Mouse (Mus musculus): ENCODE measurements around the gene Ifi203.
"Not testable (repeated sequence)": the region's sequence is repeated elsewhere in the genome, so short reads cannot be mapped to it uniquely, and the experiment has no call there.

Ifi203 gene

DNA sequence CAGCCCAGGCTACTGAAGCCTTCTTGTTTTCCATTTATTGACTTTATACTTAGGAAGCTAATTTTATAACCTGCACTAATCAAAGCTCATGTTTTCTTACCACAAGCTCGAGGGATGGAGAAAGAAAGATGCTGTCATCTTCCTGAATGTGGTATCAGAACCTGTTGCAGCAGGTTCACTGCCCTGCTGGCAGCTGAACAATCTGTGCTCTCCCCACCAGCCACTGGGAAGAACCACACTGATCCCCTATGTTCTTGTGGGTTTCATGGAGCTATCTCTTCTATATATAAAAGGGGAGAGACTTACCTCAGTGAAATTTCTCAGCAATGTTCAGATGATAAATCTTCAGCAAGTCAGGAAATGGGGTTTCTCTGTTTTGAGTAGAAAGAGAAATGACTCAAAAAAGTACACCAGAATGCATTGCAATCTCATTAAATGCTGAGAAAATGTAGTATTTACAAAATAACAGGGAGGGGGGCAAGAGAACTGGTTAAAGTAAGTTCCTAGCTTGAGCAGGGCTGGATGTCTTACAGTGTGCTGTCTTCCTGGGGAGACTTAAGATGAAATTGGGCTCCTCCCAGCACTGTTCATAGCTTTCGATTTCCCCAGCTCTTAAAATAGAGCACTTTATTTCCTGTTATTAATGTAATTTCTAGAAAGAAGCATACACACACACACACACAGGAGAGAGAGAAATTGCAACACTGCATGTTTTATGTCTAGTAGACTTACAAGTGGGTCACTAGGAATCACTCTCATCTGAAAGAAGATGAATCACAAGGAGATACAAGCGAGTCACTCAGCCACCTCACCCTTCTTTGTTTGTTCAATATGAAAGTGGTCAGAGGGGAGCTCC is at the start of gene Ifi203, which contains the start of gene Mndal:
Gene Ifi203, minus strand, starts transcription at position 749 of the 856 bp plus-strand sequence.
Gene Mndal, minus strand, starts transcription at position 568 of the 856 bp plus-strand sequence.
- in situ Hi-C loops (cut with MseI, MboI), result not testable (repeated sequence)

DNA sequence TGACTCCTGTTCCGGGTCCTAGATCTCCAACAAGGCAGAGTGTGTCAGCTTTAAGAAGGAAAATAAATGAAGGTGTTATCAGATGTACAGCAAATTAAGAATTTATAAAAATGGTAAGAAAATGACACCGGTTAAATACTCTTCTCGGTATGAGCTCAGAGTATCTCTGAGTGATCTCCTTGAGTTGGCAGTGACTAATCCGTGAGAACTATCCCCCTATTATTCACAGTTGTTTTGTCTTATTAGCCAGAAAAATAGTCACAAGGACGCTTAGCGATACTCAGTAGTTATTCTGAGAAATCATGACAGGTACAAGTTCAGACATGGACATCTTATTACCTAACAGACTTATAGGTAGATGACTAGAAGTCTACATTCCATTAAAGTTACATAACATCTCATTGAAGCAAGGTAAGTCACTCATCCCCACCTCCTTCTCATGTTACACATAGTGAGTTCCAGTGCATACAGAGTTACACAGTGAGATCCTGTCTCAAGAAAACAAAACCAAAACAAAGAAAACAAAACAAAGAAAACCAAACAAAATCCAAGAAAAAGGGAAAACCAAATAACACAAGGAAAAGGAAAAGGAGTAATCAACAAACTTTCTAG is 40.3 kb upstream of the Ifi203 start, which contains the start of gene Ifi202b:
Gene Ifi202b, minus strand, starts transcription at position 51 of the 612 bp plus-strand sequence.
- in situ Hi-C loops (cut with MseI, MboI), result not testable (repeated sequence)

DNA sequence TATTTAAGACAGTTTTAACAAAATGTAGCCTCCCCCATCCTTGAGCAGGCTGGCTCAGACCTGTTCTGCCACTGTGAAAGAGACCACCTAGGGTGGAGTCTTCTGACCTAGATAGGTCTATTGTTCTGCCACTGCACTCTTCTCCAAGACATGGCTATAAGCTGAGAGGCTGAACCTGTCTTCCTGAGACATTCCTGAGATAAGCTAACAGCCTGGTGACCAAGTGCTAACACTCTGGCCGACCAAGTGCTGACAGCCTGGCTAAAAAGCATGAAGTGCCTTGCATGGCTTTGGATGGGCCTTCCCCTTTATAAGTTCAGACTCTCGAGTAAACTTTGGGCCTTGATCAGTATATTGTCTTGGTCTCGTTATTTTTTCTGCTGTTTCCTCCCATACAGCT is 38.6 kb upstream of the Ifi203 start:
- in situ Hi-C loops (cut with MseI, MboI), result not testable (repeated sequence)

DNA sequence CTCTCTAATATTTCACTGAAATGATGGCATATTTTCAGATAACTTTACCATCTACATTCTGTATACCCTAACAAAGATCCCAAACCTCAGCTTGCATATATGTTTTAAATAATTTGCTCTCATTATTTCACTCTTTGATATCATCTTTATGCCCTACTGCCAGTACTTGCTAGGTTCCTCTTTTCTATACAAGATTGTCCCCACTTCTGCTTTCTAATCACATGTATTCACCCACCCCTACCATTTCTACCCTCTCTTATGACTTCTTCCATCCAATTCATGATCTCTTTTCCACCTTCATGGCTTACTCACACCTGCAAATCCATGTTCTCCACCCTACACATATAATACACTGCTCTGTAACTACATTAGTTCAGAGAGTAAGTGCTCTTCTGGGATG is 35.1 kb upstream of the Ifi203 start:
- in situ Hi-C loops (cut with MseI, MboI), result no loop called here

DNA sequence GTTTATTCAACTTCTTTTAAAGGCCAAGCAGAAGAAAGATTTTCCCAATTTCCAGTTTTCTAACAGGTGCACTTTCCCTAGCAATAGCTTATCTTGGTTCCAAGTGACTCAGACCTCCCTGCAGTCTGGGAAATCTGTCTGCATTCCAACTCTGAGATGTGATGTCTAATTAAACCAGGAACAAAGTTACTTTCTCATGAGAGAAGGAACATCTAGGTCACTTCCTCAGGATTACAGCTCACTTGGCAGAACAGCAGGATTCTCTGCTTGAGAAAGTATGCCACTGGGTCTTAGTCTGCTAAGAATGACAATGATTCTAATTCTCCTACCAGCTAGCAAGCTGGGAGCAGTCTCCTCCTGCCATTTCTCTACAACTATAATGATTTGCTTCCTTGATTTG is 30.6 kb upstream of the Ifi203 start:
- in situ Hi-C loops (cut with MseI, MboI), result no loop called here

DNA sequence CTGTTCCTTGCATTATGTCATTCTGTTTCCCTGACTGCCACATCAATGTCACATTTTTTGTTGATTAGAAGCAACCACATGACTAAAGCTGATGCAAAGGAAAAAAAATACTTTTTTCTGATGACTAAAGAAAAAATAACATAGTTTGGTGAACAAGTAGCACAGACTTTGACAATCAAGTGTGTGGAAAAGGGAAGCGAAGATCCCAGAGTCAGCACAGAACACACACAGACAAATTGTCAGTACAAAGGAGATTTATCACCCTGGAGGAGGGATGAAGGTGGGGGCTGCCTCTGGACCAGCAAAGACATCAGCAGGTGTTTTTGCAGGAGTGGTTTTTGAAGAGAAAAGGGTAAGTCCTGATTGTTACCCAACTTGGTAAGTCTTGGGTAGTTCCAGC is 19.0 kb upstream of the Ifi203 start:
- in situ Hi-C loops (cut with MseI, MboI), result not testable (repeated sequence)

DNA sequence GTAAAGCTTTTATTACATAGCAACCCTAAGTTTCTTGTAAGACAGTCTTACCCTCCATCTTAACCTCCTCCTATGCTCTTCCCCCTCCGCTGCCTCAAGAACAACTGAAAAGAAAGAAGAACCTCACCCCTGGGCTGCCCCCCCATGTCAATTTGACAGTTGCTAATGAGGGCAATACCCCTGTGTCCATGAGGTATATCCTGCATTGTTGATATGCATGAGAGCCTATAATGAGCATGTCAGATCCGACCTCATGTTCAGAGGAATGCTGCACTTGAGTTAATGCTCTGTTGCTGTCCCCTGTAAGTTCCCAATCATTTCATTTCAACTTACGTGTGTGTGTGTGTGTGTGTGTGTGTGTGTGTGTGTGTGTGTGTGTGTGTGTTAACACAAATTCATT is 17.5 kb upstream of the Ifi203 start:
- in situ Hi-C loops (cut with MseI, MboI), result not testable (repeated sequence)

DNA sequence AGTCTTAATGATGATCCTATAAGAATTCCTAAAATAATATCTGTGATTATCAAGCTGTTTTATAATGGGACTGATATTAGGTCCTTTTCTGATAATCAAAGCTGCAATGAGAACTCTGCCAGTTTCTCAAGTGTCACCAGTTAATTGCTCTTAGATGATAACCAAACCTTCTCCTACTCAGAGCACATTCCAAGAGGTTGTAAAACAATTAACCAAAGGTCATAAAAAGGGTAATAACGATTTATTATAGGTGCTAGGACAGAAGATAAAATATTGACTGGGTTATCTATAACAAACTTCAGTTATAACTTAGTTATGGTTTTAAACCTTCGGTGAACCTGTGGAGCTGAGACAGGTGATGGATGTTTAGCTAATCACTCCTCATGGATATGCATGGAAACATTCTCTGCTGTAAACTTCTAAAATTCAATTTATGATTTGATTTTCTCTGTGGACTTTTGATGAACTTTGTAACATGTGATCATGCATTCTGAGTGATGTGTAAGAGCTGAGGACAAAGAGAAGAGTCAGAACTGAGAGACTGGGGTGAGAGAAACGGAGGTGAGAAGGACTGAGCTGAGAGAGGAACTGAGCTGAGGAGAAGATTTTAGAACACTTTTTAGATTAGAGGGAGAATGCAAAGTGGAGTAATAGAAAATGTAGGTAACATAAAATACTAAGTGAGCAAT is 13.5 kb upstream of the Ifi203 start:
- in situ Hi-C loops (cut with MseI, MboI), result not testable (repeated sequence)

DNA sequence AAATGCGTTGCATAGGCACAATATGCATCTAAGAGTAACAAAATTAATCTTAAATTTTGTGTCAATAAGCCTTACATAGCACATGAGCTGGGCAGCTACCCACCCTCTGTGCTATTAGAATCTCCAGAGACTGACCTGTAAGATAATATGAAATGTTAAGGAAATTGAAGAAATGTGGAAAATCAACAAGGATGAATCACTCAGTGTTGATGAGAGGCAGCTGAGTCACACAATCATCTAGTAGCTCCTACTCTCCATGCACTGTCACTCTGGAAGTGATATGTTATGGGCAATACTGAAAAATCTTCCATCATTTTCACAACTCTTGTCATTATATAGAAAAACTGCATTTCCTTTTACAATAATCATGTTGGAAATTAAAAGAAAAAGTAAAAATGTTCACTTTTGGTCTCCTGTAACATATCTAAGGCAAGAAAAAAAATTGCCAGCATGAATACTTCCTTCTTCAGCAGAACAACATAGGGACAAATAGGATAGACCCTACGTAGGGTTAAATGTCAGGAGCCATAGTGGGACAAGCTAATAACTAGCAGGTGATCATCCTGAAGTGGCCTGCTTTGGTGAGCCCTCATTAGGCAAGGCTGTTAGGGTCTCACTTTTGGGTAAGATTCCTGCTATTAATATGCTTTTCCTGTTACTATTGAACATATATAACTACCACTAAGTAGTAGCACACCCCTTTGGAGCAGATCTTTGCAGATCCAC is 12.8 kb upstream of the Ifi203 start:
- in situ Hi-C loops (cut with MseI, MboI), result no loop called here

DNA sequence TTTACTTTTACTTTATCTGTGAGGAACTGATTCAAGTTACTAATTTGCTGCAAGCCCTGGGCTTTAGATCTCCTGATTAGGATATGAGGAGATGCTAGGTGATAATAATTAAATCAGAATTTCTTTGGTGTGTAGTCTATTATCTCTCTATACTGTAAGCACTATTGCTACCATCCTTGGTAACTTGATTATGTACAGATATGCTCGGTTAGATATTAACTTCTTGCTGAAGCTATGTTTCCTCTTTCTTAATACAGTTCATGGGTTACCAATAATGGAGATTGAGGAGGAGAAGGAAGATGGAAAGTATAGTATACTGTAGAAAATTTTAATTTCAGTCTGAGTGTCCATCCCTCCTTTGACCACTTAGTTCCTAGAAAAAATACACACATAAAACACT is 11.1 kb upstream of the Ifi203 start:
- in situ Hi-C loops (cut with MseI, MboI), result no loop called here

DNA sequence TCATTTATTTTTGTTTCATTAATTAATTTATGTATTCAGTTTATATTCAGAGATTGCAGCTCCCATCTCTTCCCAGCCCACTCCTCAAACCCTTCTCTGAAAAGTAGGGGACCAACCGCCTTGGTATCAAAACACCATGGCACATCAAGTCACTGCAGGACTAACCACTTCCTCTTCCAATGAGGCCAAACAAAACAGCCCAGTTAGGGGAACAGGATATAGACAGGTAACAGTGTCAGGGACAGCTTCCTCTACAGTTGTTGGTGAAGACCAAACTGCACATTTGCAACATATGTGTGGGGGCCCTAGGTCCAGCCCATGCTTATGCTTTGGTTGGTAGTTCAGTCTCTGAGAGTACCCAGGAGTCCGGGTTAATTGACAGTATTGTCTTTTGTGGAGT is 6.6 kb upstream of the Ifi203 start:
- in situ Hi-C loops (cut with MseI, MboI), result not testable (repeated sequence)

DNA sequence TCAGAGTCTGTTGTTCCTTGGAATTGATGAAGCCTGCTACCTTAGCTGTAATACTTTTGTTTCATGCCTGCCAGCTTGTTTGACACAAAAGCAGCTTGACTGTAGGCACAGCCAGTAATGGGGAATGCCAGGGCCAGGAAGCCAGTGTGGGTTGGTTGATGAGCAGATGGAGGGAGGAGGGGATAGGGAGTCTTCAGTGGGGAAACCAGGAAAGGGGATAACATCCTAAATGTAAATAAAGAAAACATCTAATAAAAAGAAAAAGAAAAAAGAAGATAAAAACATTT is 251 bp upstream of the Ifi203 start:
- in situ Hi-C loops (cut with MseI, MboI), result not testable (repeated sequence)

DNA sequence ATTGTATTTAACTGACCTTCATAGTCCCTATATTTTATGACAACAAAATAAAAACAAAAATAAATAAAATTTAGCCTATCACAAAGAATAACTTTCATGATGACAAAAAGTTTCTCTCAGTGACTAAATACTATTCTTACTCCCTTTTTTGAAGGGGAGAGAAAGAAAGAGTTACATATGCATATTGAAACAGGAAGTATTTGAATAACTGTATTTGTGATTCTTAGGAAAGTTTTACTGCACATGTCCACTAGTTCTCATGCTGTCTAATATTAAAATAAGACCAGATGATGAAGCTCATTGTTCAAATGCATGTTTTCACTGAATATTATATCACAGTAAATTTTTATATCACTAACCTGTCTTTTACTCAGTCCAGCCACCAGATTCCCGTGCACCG is 950 bp downstream of the Ifi203 start:
- in situ Hi-C loops (cut with MseI, MboI), result not testable (repeated sequence)

DNA sequence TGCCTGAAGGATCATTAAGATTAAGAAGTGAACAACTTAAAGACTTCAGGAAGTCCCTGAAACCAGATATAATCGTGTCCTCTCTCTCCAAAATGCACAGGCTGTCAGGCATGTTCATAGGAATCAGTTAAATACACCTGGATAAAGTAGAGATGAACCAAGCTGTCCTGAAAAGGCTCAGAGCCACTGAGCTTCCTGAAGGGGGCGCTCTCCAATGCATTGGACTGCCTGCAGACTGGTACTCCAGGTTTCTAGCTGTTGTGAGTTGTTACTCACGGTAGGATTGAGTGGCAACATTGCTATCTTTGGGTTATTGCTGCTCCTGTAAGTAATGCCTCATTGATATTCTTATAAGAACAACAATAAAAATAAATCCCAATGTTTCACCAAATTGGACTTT is 23.2 kb downstream of the Ifi203 start:
- in situ Hi-C loops (cut with MseI, MboI), result not testable (repeated sequence)

DNA sequence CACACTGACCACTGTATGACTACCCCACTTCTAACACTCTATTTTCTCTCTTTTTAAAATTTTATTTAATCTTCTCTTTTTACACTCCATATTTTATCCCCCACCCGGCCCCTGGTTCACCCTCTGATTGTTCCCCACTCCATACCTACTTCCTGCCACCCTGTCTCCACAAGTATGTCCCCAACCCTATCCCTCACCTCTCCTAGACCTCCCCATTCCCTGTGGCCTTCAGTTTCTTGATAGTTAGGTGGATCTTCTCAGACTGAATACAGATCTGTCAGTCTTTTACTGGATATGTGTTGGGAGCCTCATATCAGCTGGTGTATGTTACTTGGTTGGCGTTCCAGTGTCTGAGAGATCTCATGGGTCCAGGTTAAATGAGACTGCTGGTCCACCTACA is 27.9 kb downstream of the Ifi203 start:
- in situ Hi-C loops (cut with MseI, MboI), result no loop called here

DNA sequence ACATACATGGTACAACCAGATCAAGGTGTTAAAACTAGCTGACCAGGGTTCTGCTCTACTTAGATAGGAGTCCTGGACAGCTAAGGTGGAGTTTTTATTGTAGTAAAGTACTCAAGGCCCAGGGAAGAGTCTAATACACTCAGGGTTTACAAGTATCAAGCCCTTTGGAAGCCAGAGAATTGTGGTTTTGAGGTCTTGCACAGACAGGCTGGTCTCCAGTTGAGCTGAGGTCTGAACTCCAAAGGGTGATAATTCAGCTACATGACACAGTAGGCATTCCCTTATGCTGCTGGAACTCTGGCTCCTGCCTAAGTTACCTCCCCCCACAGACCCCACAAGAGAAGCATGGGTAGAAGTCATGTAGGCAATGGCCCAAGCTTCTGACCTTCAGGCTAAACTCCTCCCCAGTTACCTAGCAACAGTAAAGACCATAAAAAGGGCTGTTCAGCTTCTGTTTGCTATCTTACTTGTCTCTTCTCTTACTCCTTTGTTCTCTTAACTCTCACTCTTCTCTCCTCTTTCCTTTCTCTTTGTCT is 29.1 kb downstream of the Ifi203 start:
- in situ Hi-C loops (cut with MseI, MboI), result not testable (repeated sequence)

DNA sequence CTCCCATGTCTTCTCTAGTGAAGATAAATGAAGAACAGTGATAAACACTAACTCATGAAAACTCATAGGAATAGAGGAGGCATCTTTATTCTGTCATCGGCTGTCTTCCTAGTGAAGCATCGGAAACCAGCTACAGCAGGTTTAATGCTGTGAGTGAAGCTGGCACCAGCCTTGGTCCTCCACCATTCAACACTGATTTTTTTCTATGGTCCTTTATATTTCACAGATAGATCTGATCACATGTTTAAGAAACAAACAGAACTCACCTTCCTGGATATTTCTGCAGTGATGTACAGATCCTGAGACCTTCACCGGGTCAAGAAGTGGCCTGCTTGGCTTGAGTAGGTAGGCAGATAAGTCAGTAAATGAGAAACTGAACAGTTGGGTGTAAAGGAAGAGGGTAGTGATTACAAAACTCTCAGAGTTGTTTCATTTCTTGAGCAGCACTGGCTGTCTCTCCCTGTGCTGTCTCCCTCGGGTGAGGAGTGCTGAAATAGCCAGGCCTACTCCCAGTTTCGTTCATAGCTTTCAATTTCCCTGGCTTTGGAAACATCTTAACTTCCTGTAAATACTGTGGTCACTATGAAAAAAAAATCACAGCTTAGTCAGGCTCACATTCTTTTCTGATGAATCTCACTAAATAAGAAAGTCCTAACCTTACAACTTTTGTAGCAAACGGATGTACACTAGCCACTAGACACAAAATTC is 29.8 kb downstream of the Ifi203 start, which contains the start of gene Ifi211:
Gene Ifi211, minus strand, starts transcription at position 499 of the 708 bp plus-strand sequence.
- in situ Hi-C loops (cut with MseI, MboI), result not testable (repeated sequence)

DNA sequence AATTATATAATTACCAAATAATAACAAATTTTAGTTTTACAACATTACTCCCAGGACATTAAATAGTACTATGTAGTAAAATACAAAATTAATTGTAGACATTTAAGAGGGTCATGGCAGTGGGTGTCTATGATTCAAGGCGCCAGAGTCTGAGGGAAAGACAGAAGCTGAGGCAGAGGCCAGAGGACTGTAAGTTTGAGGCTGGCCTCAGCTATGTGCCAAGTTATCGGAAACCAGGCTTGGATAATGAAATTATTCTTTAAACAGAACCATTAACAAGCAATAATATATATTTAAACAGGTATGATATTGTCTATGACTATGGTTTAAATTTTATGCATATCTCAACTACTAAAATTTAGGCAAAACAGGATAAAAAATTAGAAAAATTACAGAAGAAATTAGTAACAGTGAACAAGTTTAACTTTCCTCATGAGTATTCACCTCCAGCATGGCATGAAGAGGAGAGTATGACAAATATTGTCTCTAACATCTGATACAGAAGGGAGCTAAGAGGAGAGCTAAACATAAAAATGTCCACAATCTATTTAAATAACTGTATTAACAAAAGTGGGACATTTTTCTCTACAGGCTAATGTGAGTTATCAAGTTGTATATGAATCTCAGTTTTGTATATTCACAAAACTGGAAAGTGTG is 30.5 kb downstream of the Ifi203 start:
- in situ Hi-C loops (cut with MseI, MboI), result no loop called here

DNA sequence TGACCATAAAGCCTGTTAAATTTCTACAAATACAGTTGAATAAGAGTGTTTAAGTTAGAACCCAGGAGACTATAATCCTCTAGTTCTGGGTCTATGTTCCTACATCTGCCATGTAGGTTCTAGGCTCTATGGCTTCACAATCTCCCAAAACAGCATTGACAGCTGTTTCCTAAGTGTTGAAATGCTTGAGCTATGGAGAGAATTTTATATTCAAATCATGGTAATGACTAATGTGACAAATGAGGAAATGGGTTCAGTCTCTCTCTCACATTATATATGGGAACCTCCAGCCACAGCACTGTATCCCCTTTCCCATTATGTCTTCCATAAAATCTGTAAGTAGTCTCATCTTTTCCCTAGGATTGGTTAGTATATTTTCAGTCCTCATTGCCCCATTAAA is 34.1 kb downstream of the Ifi203 start:
- in situ Hi-C loops (cut with MseI, MboI), result not testable (repeated sequence)

DNA sequence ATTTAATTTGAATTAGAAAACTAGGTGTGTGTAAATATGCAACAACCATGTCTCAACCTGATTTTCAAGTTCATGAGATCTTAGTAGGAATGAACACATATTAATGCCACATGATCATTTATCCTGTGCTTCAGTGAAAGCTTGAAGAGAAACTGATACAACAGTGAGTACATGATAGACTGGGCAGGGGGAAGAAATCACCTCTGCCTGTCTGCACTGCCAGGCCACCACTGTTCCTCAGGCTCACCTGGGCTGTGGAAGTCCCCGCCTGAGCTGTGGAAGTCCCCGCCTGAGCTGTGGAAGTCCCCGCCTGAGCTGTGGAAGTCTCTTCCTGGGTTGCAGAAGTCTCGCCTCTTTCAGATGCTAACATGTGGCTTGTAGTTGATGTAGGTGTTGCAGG is 36.6 kb downstream of the Ifi203 start:
- in situ Hi-C loops (cut with MseI, MboI), result not testable (repeated sequence)
